Mouse (Mus musculus): Measurements from ENCODE around the gene Nubp2. TPM values are rescaled to one million over a fixed set of nuclear protein-coding genes. Genes with fewer than 3 reads are reported as not detected.

Gene Nubp2
- polyA plus RNA-seq, 1 experiment from 2014 or later, result 96.1 TPM

DNA sequence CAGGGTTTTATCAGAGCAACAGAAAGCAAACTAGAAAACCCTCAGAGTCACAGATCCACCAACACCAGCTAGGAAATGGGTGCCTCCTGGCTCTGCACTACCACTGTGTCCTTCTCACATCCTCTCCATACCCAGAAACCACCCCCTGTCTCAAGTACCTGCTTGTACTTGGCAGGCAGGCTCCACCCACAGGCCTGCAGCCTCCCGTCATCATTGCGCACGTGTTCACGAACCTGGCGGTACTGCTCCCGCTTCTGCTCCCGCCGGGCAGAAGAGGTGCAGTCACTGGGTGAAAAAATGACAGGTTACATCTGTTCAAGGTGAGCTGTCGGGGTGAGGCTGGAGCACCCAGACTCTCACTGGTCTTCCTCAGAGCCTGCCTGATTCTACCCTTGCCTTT lies 17.6 kb upstream of the Nubp2 start:
- Histone ChIP-seq H3K4me3 (ENCODE audit: low read depth, low read length) (no peak overlapping the region), H3K27ac (ENCODE audit: low read depth, low read length) (no peak overlapping the region), H3K9me3 (replicated peaks; ENCODE audit: control insufficient read depth, low read length) (no peaks in the 10 kb centered on the region), H3K4me1 (ENCODE audit: control insufficient read depth, insufficient read depth, low read length) (no peaks in the 10 kb centered on the region), H3K9ac (ENCODE audit: low read length) (no peak overlapping the region), H3K4me2 (ENCODE audit: low read length) (no peak overlapping the region), H3K27me3 (replicated peaks; ENCODE audit: control insufficient read depth, insufficient read depth, low read length) (no peaks in the 10 kb centered on the region), H3K36me3 (ENCODE audit: control insufficient read depth, insufficient read depth, low read length) (peaks cover 100% of the 10 kb centered on the region)
- ATAC-seq (no peak), DNase-seq (ENCODE audit: low spot score) (no peak)
- 94% methylated on average over 9 of the region's 9 CpGs for WGBS

DNA sequence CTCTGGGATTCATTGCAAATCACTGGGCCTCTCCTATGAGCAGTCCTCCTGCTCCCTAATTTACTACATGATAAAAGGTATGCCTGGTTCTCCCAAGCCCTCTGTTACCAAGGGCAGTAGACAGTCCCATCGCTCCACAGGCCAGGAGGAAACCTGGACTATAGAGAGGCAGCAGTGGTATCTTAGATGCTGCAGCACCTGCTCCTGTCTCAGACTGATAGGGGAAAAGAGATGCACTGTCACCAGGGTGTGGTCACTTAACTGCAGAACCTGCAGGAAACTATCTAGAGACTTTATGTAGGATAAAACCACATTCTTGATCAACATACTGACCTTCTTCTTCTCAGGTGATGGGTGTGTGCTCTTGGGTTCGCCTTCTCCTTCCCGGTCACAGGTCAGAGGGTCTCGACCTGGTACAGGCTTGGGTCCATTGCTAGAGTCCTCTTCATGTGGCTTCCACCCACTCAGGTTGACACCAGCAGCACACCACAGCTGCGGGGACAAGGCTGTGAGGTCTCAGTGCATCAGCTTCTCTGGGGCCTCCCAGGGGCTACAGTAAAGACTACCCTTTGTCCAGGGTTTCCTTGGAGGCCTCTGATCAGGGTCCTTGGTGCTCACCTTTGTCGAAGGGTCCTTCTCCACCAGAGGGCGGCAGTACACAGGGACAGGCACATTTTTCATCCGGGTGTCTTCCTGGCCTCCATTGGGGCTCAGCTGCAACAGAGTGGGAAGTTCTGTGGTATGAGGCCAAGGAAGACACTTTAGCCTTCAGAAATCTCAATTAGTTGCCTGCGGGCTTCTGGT lies 16.7 kb upstream of the Nubp2 start:
- H3K4me3 ChIP-seq (ENCODE audit: low read depth, low read length), result no peak overlapping the region
- no peaks in the 10 kb centered on the region for H3K9me3 ChIP-seq (replicated peaks; ENCODE audit: control insufficient read depth, low read length)
- WGBS, result 71% methylated on average over 9 of the region's 9 CpGs
- no peaks in the 10 kb centered on the region for H3K4me1 ChIP-seq (ENCODE audit: control insufficient read depth, insufficient read depth, low read length)
- H3K27me3 ChIP-seq (replicated peaks; ENCODE audit: control insufficient read depth, insufficient read depth, low read length), result no peaks in the 10 kb centered on the region
- H3K27ac ChIP-seq (ENCODE audit: low read depth, low read length), result no peak overlapping the region
- H3K36me3 ChIP-seq (ENCODE audit: control insufficient read depth, insufficient read depth, low read length), result peaks cover 100% of the 10 kb centered on the region
- H3K9ac ChIP-seq (ENCODE audit: low read length), result no peak overlapping the region
- no peak overlapping the region for H3K4me2 ChIP-seq (ENCODE audit: low read length)
- DNase-seq (ENCODE audit: low spot score) (no peak), ATAC-seq (no peak)

GRCm38 (mm10) chr17:24902124-24902523 lies 16.0 kb upstream of the Nubp2 start:
- H3K36me3 ChIP-seq (ENCODE audit: control insufficient read depth, insufficient read depth, low read length), result peaks cover 98% of the 10 kb centered on the region
- H3K4me1 ChIP-seq (ENCODE audit: control insufficient read depth, insufficient read depth, low read length), result peaks cover 5% of the 10 kb centered on the region; the same call in 1 of the 2 replicates
- no peak overlapping the region for H3K27ac ChIP-seq (ENCODE audit: low read depth, low read length)
- H3K9ac ChIP-seq (ENCODE audit: low read length), result no peak overlapping the region
- H3K9me3 ChIP-seq (replicated peaks; ENCODE audit: control insufficient read depth, low read length), result no peaks in the 10 kb centered on the region
- DNase-seq (ENCODE audit: low spot score) (no peak), ATAC-seq (no peak)
- WGBS, result 95% methylated on average over 5 of the region's 5 CpGs
- H3K4me2 ChIP-seq (ENCODE audit: low read length), result no peak overlapping the region
- no peak overlapping the region for H3K4me3 ChIP-seq (ENCODE audit: low read depth, low read length)
- no peaks in the 10 kb centered on the region for H3K27me3 ChIP-seq (replicated peaks; ENCODE audit: control insufficient read depth, insufficient read depth, low read length)

DNA sequence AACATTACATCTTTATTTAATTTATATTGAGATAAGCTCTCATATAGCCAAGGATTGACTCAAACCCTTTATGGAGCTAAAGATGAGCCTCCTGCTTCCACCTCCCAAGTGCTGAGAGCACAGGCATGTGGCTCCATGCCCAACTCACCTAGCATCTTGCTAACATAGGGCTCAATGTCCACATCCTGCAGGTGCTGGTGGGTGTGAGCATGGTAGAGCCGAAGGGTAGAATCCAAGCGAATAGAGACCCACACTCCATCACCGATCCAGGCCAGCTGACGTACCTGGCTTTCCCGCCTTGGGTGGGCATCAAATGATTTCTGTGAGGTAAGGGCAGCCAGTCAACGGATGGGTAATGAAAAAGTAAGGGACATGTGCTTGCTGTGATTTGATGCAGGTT lies 13.9 kb upstream of the Nubp2 start:
- Histone ChIP-seq H3K4me2 (ENCODE audit: low read length) (no peak overlapping the region), H3K27ac (ENCODE audit: low read depth, low read length) (no peak overlapping the region), H3K27me3 (replicated peaks; ENCODE audit: control insufficient read depth, insufficient read depth, low read length) (no peaks in the 10 kb centered on the region), H3K36me3 (ENCODE audit: control insufficient read depth, insufficient read depth, low read length) (peaks cover 77% of the 10 kb centered on the region), H3K9ac (ENCODE audit: low read length) (no peak overlapping the region), H3K9me3 (replicated peaks; ENCODE audit: control insufficient read depth, low read length) (no peaks in the 10 kb centered on the region), H3K4me1 (ENCODE audit: control insufficient read depth, insufficient read depth, low read length) (peaks cover 13% of the 10 kb centered on the region), H3K4me3 (ENCODE audit: low read depth, low read length) (no peak overlapping the region)
- DNase-seq (ENCODE audit: low spot score) (no peak), ATAC-seq (no peak)
- WGBS, result 93% methylated on average over 6 of the region's 6 CpGs

DNA sequence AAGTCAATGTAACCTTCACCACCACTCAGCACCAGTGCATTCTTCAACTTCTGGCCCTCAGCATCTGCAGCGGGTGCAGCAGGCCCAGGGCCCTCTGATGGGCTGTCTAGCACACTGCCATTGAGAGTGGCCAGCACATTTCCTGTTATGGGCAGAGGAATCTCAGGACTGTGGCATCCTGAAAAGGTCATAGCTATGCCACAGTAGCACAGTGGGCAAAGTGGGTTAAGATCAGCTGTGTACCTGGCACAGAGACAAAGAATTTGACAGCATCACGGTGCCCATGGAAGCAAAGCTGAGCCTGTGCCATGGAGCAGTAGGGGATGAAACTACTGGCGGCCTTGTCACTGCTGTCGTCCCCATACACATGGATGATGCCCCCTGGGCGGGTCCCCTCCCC lies 13.0 kb upstream of the Nubp2 start:
- H3K36me3 ChIP-seq (ENCODE audit: control insufficient read depth, insufficient read depth, low read length), result peaks cover 69% of the 10 kb centered on the region
- H3K27me3 ChIP-seq (replicated peaks; ENCODE audit: control insufficient read depth, insufficient read depth, low read length), result no peaks in the 10 kb centered on the region
- H3K9me3 ChIP-seq (replicated peaks; ENCODE audit: control insufficient read depth, low read length), result no peaks in the 10 kb centered on the region
- no peak for DNase-seq (ENCODE audit: low spot score)
- ATAC-seq, result no peak
- no peak overlapping the region for H3K9ac ChIP-seq (ENCODE audit: low read length)
- H3K4me3 ChIP-seq (ENCODE audit: low read depth, low read length), result no peak overlapping the region
- H3K4me2 ChIP-seq (ENCODE audit: low read length), result no peak overlapping the region
- peaks cover 15% of the 10 kb centered on the region for H3K4me1 ChIP-seq (ENCODE audit: control insufficient read depth, insufficient read depth, low read length)
- WGBS, result 71% methylated on average over 5 of the region's 5 CpGs
- H3K27ac ChIP-seq (ENCODE audit: low read depth, low read length), result no peak overlapping the region

- no peak for DNase-seq (ENCODE audit: low spot score)
- 92% methylated on average over 4 of the region's 4 CpGs for WGBS
Measured at GRCm38 (mm10) chr17:24898041-24898854, 12.1 kb upstream of the Nubp2 start.

DNA sequence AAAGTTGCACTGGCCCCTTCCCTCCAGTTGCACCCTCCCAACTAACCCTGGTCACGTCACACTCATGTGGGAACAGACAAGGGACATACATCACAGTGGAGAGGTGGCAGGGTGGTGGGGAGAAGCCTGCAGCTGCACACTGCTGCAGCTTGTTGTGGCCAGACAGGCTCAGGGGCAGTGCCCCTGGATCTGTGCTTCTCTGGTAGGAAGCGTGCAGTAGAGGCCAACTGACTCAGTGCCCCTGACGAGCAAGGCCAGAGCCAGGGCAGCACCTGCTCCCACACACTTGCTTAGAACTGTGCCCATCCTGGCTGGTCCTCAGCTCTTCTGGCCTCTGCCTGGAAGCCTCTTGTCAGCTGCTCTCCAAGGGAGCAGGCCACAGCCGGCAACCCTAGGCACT lies 11.5 kb upstream of the Nubp2 start:
- Histone ChIP-seq H3K4me3 (ENCODE audit: low read depth, low read length) (peak overlapping the region; percentile 81), H3K27ac (ENCODE audit: low read depth, low read length) (no peak overlapping the region), H3K36me3 (ENCODE audit: control insufficient read depth, insufficient read depth, low read length) (peaks cover 64% of the 10 kb centered on the region), H3K9me3 (replicated peaks; ENCODE audit: control insufficient read depth, low read length) (no peaks in the 10 kb centered on the region), H3K4me1 (ENCODE audit: control insufficient read depth, insufficient read depth, low read length) (peaks cover 21% of the 10 kb centered on the region), H3K4me2 (ENCODE audit: low read length) (peak overlapping the region; percentile 98), H3K27me3 (replicated peaks; ENCODE audit: control insufficient read depth, insufficient read depth, low read length) (no peaks in the 10 kb centered on the region), H3K9ac (ENCODE audit: low read length) (0 out of 2 replicates have a peak overlapping the region, but pooled peaks have one; percentile 17)
- ATAC-seq, result no peak
- no peak for DNase-seq (ENCODE audit: low spot score)
- 75% methylated on average over 4 of the region's 4 CpGs for WGBS

More at GRCm38 (mm10) chr17:24898041-24898854, 12.1 kb upstream of the Nubp2 start:
- Histone ChIP-seq H3K27me3 (replicated peaks; ENCODE audit: control insufficient read depth, insufficient read depth, low read length) (no peaks in the 10 kb centered on the region), H3K4me3 (ENCODE audit: low read depth, low read length) (peak overlapping the region; percentile 81; the same call in 1 of the 2 replicates), H3K4me1 (ENCODE audit: control insufficient read depth, insufficient read depth, low read length) (peaks cover 21% of the 10 kb centered on the region), H3K9me3 (replicated peaks; ENCODE audit: control insufficient read depth, low read length) (no peaks in the 10 kb centered on the region), H3K27ac (ENCODE audit: low read depth, low read length) (no peak overlapping the region), H3K36me3 (ENCODE audit: control insufficient read depth, insufficient read depth, low read length) (peaks cover 64% of the 10 kb centered on the region), H3K9ac (ENCODE audit: low read length) (no peak overlapping the region), H3K4me2 (ENCODE audit: low read length) (0 out of 2 replicates have a peak overlapping the region, but pooled peaks have one; percentile 98)
- no peak for ATAC-seq

DNA sequence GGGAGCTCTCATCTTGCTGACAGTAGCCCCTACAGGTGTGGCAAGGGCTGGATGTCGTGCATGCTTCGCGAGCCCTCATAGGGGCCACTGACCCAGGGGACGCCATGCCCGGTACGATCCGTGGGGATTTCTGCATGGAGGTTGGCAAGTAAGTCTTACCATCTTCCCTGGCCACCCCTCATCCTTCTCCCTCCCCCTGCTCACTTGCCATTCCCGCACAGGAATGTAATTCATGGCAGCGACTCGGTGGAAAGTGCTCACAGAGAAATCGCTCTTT lies 10.8 kb upstream of the Nubp2 start:
- H3K27me3 ChIP-seq (replicated peaks; ENCODE audit: control insufficient read depth, insufficient read depth, low read length), result no peaks in the 10 kb centered on the region
- DNase-seq (ENCODE audit: low spot score) (no peak), ATAC-seq (no peak; the same call in 1 of the 2 replicates)
- H3K4me1 ChIP-seq (ENCODE audit: control insufficient read depth, insufficient read depth, low read length), result peaks cover 21% of the 10 kb centered on the region
- H3K9me3 ChIP-seq (replicated peaks; ENCODE audit: control insufficient read depth, low read length), result no peaks in the 10 kb centered on the region
- H3K4me3 ChIP-seq (ENCODE audit: low read depth, low read length), result peak overlapping the region; percentile 81
- H3K36me3 ChIP-seq (ENCODE audit: control insufficient read depth, insufficient read depth, low read length), result peaks cover 64% of the 10 kb centered on the region
- 28% methylated on average over 11 of the region's 11 CpGs for WGBS
- H3K9ac ChIP-seq (ENCODE audit: low read length), result peak overlapping the region; percentile 90
- no peak overlapping the region for H3K27ac ChIP-seq (ENCODE audit: low read depth, low read length)
- peak overlapping the region; percentile 98 for H3K4me2 ChIP-seq (ENCODE audit: low read length)

All from forebrain, embryonic 14.5 days (tissue).